Mouse (Mus musculus): ENCODE measurements at regions not wholly inside any gene's neighbourhood (a gene's known extent, or its start where the extent isn't known, plus 50 kb on each side); places are given as distances from the start of the nearest gene placed in this dataset.

- TF ChIP-seq CTCF (IDR thresholded peaks at IDR 0.05; ENCODE audit: borderline replicate concordance, control insufficient read depth, extremely low read depth, insufficient read depth, low read length, poor library complexity) (no peak), POLR2A (IDR thresholded peaks at IDR 0.05; ENCODE audit: control insufficient read depth, extremely low read depth, insufficient read depth, low read length, poor library complexity) (no peak)
These were observed 120.4 kb upstream of the Zfp536 start for GRCm38 (mm10) chr7:37893885-37894284.
